Mouse (Mus musculus): ENCODE measurements around the gene Usp8.

DNA sequence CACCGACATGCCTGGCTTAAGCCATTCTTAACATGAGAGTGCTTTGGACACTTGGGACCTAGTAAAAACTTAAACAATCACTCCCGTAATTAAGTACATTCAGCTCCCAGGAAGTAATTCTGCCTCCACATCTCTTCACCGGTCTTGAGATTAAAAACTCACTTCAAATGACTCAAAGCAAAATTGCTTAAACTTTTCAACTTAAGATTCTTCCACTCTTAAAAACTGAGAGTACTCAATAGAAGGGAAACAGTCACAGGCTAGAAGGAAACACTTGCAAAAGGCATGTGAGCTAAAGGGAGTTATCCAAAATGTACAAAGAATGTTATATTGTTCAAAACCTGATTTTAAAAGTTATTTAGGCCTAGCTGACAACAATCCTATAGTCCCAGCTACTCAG is 15.8 kb upstream of the Usp8 start:
- TF ChIP-seq CTCF (IDR thresholded peaks at IDR 0.05; ENCODE audit: low read depth) (no peak), EP300 (IDR thresholded peaks at IDR 0.05; ENCODE audit: low read depth) (no peak)
